Mouse (Mus musculus) spleen, postnatal 14 days (tissue): ENCODE measurements at regions not wholly inside any gene's neighbourhood (a gene's known extent, or its start where the extent isn't known, plus 50 kb on each side); places are given as distances from the start of the nearest gene placed in this dataset.

Experiments used
- DNase-seq, 2 experiments: peaks; one replicate each; pipeline ENCODE4 v3.0.0; 2021 to 2022; ENCODE audit warnings: low spot score in 2 of 2

GRCm38 (mm10) chr13:42507535-42507934, 172.9 kb upstream of the Phactr1 start:
- no peak for DNase-seq

GRCm38 (mm10) chr13:42518686-42519085, 161.7 kb upstream of the Phactr1 start:
- no peak for DNase-seq

- no peak for DNase-seq
Observed at GRCm38 (mm10) chr13:42522553-42522952, 157.9 kb upstream of the Phactr1 start.

GRCm38 (mm10) chr13:42526163-42526562, 154.3 kb upstream of the Phactr1 start:
- DNase-seq = no peak

GRCm38 (mm10) chr13:42526966-42527365, 153.5 kb upstream of the Phactr1 start:
- DNase-seq = no peak

GRCm38 (mm10) chr13:42528169-42528568, 152.3 kb upstream of the Phactr1 start:
- no peak for DNase-seq

- DNase-seq = no peak
Observed at GRCm38 (mm10) chr13:42536501-42537210, 143.8 kb upstream of the Phactr1 start.

GRCm38 (mm10) chr13:42538046-42538445, 142.4 kb upstream of the Phactr1 start:
- DNase-seq = no peak

GRCm38 (mm10) chr13:42544536-42545094, 135.8 kb upstream of the Phactr1 start:
- no peak for DNase-seq

- DNase-seq = no peak
Observed at GRCm38 (mm10) chr13:42546389-42546788, 134.0 kb upstream of the Phactr1 start.

GRCm38 (mm10) chr13:42546851-42547250, 133.6 kb upstream of the Phactr1 start:
- DNase-seq = no peak

- no peak for DNase-seq
Observed at GRCm38 (mm10) chr13:42549021-42549559, 131.3 kb upstream of the Phactr1 start.

GRCm38 (mm10) chr13:42554961-42555360, 125.5 kb upstream of the Phactr1 start:
- no peak for DNase-seq

GRCm38 (mm10) chr13:42558526-42558925, 121.9 kb upstream of the Phactr1 start:
- no peak for DNase-seq

- DNase-seq = no peak
Observed at GRCm38 (mm10) chr13:42561446-42561845, 119.0 kb upstream of the Phactr1 start.

- DNase-seq = no peak
Observed at GRCm38 (mm10) chr13:42565291-42566058, 114.9 kb upstream of the Phactr1 start.

GRCm38 (mm10) chr13:42570600-42571348, 109.6 kb upstream of the Phactr1 start:
- no peak for DNase-seq

- no peak for DNase-seq
Observed at GRCm38 (mm10) chr13:42574189-42574588, 106.2 kb upstream of the Phactr1 start.

- DNase-seq = peak in 1 of 2 experiments; percentile 21
Observed at GRCm38 (mm10) chr13:42575725-42576426, 104.5 kb upstream of the Phactr1 start.

GRCm38 (mm10) chr13:42579471-42579870, 101.0 kb upstream of the Phactr1 start:
- no peak for DNase-seq

- DNase-seq = no peak
Observed at GRCm38 (mm10) chr13:42589136-42589535, 91.3 kb upstream of the Phactr1 start.
